Mouse (Mus musculus): ENCODE data around the gene Olfr1357. TPM values are rescaled to one million over a fixed set of nuclear protein-coding genes. Genes with fewer than 3 reads are reported as not detected.
A peak's percentile ranks its signal among the peaks of the same experiment; 100 is the strongest.

Gene Olfr1357
- polyA plus RNA-seq, 1 experiment, result not detected

GRCm38 (mm10) chr10:78574250-78575104, 43.4 kb downstream of the Olfr1357 start, which contains the start of gene Ilvbl:
Ilvbl (plus strand) TSS chr10:78574346.
- Histone ChIP-seq H3K4me3 (replicated peaks) (peak within 1 kb of the TSS; percentile 85), H3K9me3 (ENCODE audit: control insufficient read depth, low read length) (no peaks in the 10 kb centered on the region), H3K27me3 (ENCODE audit: control insufficient read depth) (peaks cover 6% of the 10 kb centered on the region; the same call in 1 of the 2 replicates), H3K4me1 (ENCODE audit: control insufficient read depth) (peaks cover 39% of the 10 kb centered on the region), H3K36me3 (ENCODE audit: control insufficient read depth) (peaks cover 27% of the 10 kb centered on the region)
- TF ChIP-seq GATA1 (IDR thresholded peaks at IDR 0.05; ENCODE audit: low read length), result peak; percentile 58; the same call in 1 of the 2 replicates
- TF ChIP-seq TAL1 (IDR thresholded peaks at IDR 0.05; ENCODE audit: low read length), result no peak

GRCm38 (mm10) chr10:78573226-78573625, 44.6 kb downstream of the Olfr1357 start:
- Histone ChIP-seq H3K4me1 (ENCODE audit: control insufficient read depth) (peaks cover 39% of the 10 kb centered on the region), H3K27me3 (ENCODE audit: control insufficient read depth) (peaks cover 6% of the 10 kb centered on the region; the same call in 1 of the 2 replicates), H3K4me3 (replicated peaks) (no peak overlapping the region), H3K36me3 (ENCODE audit: control insufficient read depth) (peaks cover 15% of the 10 kb centered on the region), H3K9me3 (ENCODE audit: control insufficient read depth, low read length) (no peaks in the 10 kb centered on the region)
- TF ChIP-seq TAL1 (IDR thresholded peaks at IDR 0.05; ENCODE audit: low read length) (no peak), GATA1 (IDR thresholded peaks at IDR 0.05; ENCODE audit: low read length) (no peak)

- Histone ChIP-seq H3K4me1 (ENCODE audit: control insufficient read depth) (peaks cover 24% of the 10 kb centered on the region), H3K4me3 (replicated peaks) (no peak overlapping the region), H3K36me3 (ENCODE audit: control insufficient read depth) (no peaks in the 10 kb centered on the region), H3K27me3 (ENCODE audit: control insufficient read depth) (peaks cover 6% of the 10 kb centered on the region; the same call in 1 of the 2 replicates), H3K9me3 (ENCODE audit: control insufficient read depth, low read length) (no peaks in the 10 kb centered on the region)
- TF ChIP-seq TAL1 (IDR thresholded peaks at IDR 0.05; ENCODE audit: low read length) (no peak), GATA1 (IDR thresholded peaks at IDR 0.05; ENCODE audit: low read length) (no peak)
Observed at GRCm38 (mm10) chr10:78570897-78571296, 47.0 kb downstream of the Olfr1357 start.

GRCm38 (mm10) chr10:78570416-78570815, 47.5 kb downstream of the Olfr1357 start:
- Histone ChIP-seq H3K9me3 (ENCODE audit: control insufficient read depth, low read length) (no peaks in the 10 kb centered on the region), H3K36me3 (ENCODE audit: control insufficient read depth) (no peaks in the 10 kb centered on the region), H3K4me1 (ENCODE audit: control insufficient read depth) (peaks cover 19% of the 10 kb centered on the region), H3K27me3 (ENCODE audit: control insufficient read depth) (peaks cover 6% of the 10 kb centered on the region; the same call in 1 of the 2 replicates), H3K4me3 (replicated peaks) (no peak overlapping the region)
- TF ChIP-seq GATA1 (IDR thresholded peaks at IDR 0.05; ENCODE audit: low read length) (no peak), TAL1 (IDR thresholded peaks at IDR 0.05; ENCODE audit: low read length) (no peak)

- no peaks in the 10 kb centered on the region for H3K9me3 ChIP-seq (ENCODE audit: control insufficient read depth, low read length)
- no peaks in the 10 kb centered on the region for H3K36me3 ChIP-seq (ENCODE audit: control insufficient read depth)
- H3K4me3 ChIP-seq (replicated peaks), result no peak overlapping the region
- TF ChIP-seq GATA1 (IDR thresholded peaks at IDR 0.05; ENCODE audit: low read length), result no peak
- peaks cover 12% of the 10 kb centered on the region for H3K4me1 ChIP-seq (ENCODE audit: control insufficient read depth)
- peaks cover 6% of the 10 kb centered on the region; the same call in 1 of the 2 replicates for H3K27me3 ChIP-seq (ENCODE audit: control insufficient read depth)
Observed at GRCm38 (mm10) chr10:78569686-78570085, 48.2 kb downstream of the Olfr1357 start.

GRCm38 (mm10) chr10:78569191-78569590, 48.7 kb downstream of the Olfr1357 start:
- Histone ChIP-seq H3K27me3 (ENCODE audit: control insufficient read depth) (peaks cover 6% of the 10 kb centered on the region; the same call in 1 of the 2 replicates), H3K36me3 (ENCODE audit: control insufficient read depth) (no peaks in the 10 kb centered on the region), H3K4me1 (ENCODE audit: control insufficient read depth) (peaks cover 7% of the 10 kb centered on the region), H3K4me3 (replicated peaks) (no peak overlapping the region), H3K9me3 (ENCODE audit: control insufficient read depth, low read length) (no peaks in the 10 kb centered on the region)
- TF ChIP-seq GATA1 (IDR thresholded peaks at IDR 0.05; ENCODE audit: low read length), result no peak

GRCm38 (mm10) chr10:78565070-78565469, 52.8 kb downstream of the Olfr1357 start:
- no peak for TF ChIP-seq GATA1 (IDR thresholded peaks at IDR 0.05; ENCODE audit: low read length)
- no peak for TF ChIP-seq TAL1 (IDR thresholded peaks at IDR 0.05; ENCODE audit: low read length)
- Histone ChIP-seq H3K9me3 (ENCODE audit: control insufficient read depth, low read length) (no peaks in the 10 kb centered on the region), H3K4me3 (replicated peaks) (no peak overlapping the region), H3K27me3 (ENCODE audit: control insufficient read depth) (peaks cover 1% of the 10 kb centered on the region; the same call in 1 of the 2 replicates), H3K4me1 (ENCODE audit: control insufficient read depth) (no peaks in the 10 kb centered on the region), H3K36me3 (ENCODE audit: control insufficient read depth) (no peaks in the 10 kb centered on the region)

Other genes with a start within 250 kb of the Olfr1357 start
- gene Rrp1, start 205.0 kb downstream of the Olfr1357 start, polyA plus RNA-seq (2012), result 15.4 and 18.2 TPM in 2 replicates
- 0.46 and 1.3 TPM in 2 replicates for gene Cstb, start 192.4 kb downstream of the Olfr1357 start, polyA plus RNA-seq (2012)
- gene Pdxk, start 153.1 kb downstream of the Olfr1357 start, polyA plus RNA-seq (2012), result 0.14 TPM in 2 replicates
- not detected in 2 replicates for gene Olfr1358, start 100.6 kb downstream of the Olfr1357 start, polyA plus RNA-seq (2012)
- gene Ilvbl, start 43.7 kb downstream of the Olfr1357 start, polyA plus RNA-seq (2012), result 0.36 and 0.95 TPM in 2 replicates
- gene Syde1, start 26.1 kb downstream of the Olfr1357 start, polyA plus RNA-seq (2012), result 0.01 TPM in 2 replicates
- 0.02 TPM in 1 of 2 replicates, not detected in the other for gene Casp14, start 100.2 kb upstream of the Olfr1357 start, polyA plus RNA-seq (2012)
- not detected in 2 replicates for gene Ccdc105, start 135.0 kb upstream of the Olfr1357 start, polyA plus RNA-seq (2012)
- not detected in 2 replicates for gene Slc1a6, start 162.4 kb upstream of the Olfr1357 start, polyA plus RNA-seq (2012)
- gene Olfr1356, start 234.1 kb upstream of the Olfr1357 start, polyA plus RNA-seq (2012), result 0.04 TPM in 1 of 2 replicates, not detected in the other